8 mouse cellular contexts compared by ENCODE assay signal in the genomic region with DNA sequence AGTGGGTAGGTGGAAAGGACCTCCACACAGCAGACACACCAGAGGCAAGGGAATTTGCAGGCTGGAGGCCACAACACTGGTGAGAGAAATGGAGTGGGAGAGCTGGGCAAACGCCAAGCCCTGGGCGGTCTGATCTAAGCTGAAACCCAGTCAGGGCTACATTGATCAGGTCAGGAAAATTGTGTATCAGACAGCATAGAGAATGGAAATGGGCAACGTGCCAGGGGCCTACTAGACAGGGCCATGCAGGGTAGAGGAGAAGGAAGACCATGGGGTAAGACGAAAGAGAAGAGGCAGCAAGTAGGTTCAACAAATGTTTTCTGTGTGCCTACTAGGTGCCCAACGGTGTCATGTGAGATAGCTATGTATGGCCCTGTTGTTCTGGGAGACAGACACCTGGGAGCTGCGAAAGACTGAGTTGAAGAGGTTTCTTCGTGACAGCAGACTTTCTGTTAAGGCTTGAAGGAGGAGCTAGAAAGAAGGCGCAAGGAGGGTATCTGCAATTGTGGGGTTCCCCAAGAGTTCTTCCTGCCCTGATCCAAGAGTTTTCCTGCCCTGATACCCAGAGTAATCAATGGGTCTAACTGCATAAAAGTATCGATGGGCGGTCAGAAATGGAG. TPM values are rescaled to one million over a fixed set of nuclear protein-coding genes. Genes with fewer than 3 reads are reported as not detected.
DNase-seq lines count a peak whose midpoint lies in the region; ATAC-seq lines count a peak whose summit lies in the region.

No protein-coding gene starts in this region.

- ATAC-seq in hindbrain, embryonic 15.5 days (ENCODE audit: low FRiP score, low read depth): no peak
- no peak for ATAC-seq in liver, embryonic 13.5 days (ENCODE audit: low read depth)

- H3K4me2 ChIP-seq in hindbrain, embryonic 15.5 days: peak overlapping the region; percentile 78
- H3K4me2 ChIP-seq in liver, embryonic 13.5 days: peak overlapping the region; percentile 77

- peak overlapping the region; percentile 87 for H3K27ac ChIP-seq in hindbrain, embryonic 15.5 days (replicated peaks)
- H3K27ac ChIP-seq in liver, embryonic 13.5 days: no peak overlapping the region

- H3K9ac ChIP-seq in hindbrain, embryonic 15.5 days: peak overlapping the region; percentile 78
- peak overlapping the region; percentile 76 for H3K9ac ChIP-seq in liver, embryonic 13.5 days

- H3K36me3 ChIP-seq in hindbrain, embryonic 15.5 days: no peaks in the 10 kb centered on the region
- no peaks in the 10 kb centered on the region for H3K36me3 ChIP-seq in liver, embryonic 13.5 days
- H3K36me3 ChIP-seq in splenic B cell, adult 2 months (ENCODE audit: control insufficient read depth, insufficient read depth, low read length, poor library complexity, severe bottlenecking): no peaks in the 10 kb centered on the region

- H3K27me3 ChIP-seq in hindbrain, embryonic 15.5 days: no peaks in the 10 kb centered on the region
- peaks cover 12% of the 10 kb centered on the region; the same call in 1 of the 2 replicates for H3K27me3 ChIP-seq in liver, embryonic 13.5 days
- H3K27me3 ChIP-seq in splenic B cell, adult 2 months (ENCODE audit: control insufficient read depth, insufficient read depth, low read length, poor library complexity, severe bottlenecking): no peaks in the 10 kb centered on the region

- H3K4me1 ChIP-seq in hindbrain, embryonic 15.5 days (replicated peaks): peaks cover 27% of the 10 kb centered on the region
- peaks cover 28% of the 10 kb centered on the region for H3K4me1 ChIP-seq in liver, embryonic 13.5 days (replicated peaks)

- no peaks in the 10 kb centered on the region for H3K9me3 ChIP-seq in hindbrain, embryonic 15.5 days
- no peaks in the 10 kb centered on the region for H3K9me3 ChIP-seq in liver, embryonic 13.5 days (replicated peaks)

- 34% methylated on average over 10 of the region's 10 CpGs for WGBS in hindbrain, embryonic 15.5 days
- 38% methylated on average over 10 of the region's 10 CpGs for WGBS in liver, embryonic 13.5 days (ENCODE audit: insufficient replicate concordance)

- DNase-seq in adrenal gland, postnatal 10 days: peak; percentile 48
- DNase-seq in adrenal gland, postnatal 4 days (ENCODE audit: low spot score in 2 of 2): no peak
- DNase-seq in urinary bladder, postnatal 25 days (ENCODE audit: low spot score): peak; percentile 31
- DNase-seq in urinary bladder, postnatal 4 days (ENCODE audit: low spot score in 2 of 2): no peak
- DNase-seq in liver, embryonic 13.5 days: no peak
- peak; percentile 25 for DNase-seq in splenic B cell, adult 2 months (ENCODE audit: low read depth, low spot score)
- DNase-seq in thymus, postnatal 25 days: no peak

- peak overlapping the region; percentile 77 for H3K4me3 ChIP-seq in hindbrain, embryonic 15.5 days
- H3K4me3 ChIP-seq in liver, embryonic 13.5 days (replicated peaks): peak overlapping the region; percentile 80

RNA-seq across cellular contexts. Expression of a gene that starts 0.7 kb away (rescaled TPM):
- 10 to 100 TPM; 46.9 to 50.2 TPM for total RNA-seq in adrenal gland, postnatal 10 days (2021)
- total RNA-seq in adrenal gland, postnatal 4 days (2021): 10 to 100 TPM; 42.1 to 46.3 TPM
- polyA plus RNA-seq in hindbrain, embryonic 15.5 days (2015; fragmentation: Nextera tagmentation; extraction: Ambion mirVana): 52.3 and 60.9 TPM in 2 replicates
- 14.7 and 15.2 TPM in 2 replicates for polyA plus RNA-seq in liver, embryonic 13.5 days (2015; fragmentation: Nextera tagmentation; extraction: Ambion mirVana)

RNA-seq across cellular contexts. Expression of a gene that starts 11.7 kb away (rescaled TPM):
- 10 to 100 TPM; 13.2 to 23.1 TPM for total RNA-seq in adrenal gland, postnatal 10 days (2021)
- 10 to 100 TPM; 15.2 to 18.3 TPM for total RNA-seq in adrenal gland, postnatal 4 days (2021)
- polyA plus RNA-seq in hindbrain, embryonic 15.5 days (2015; fragmentation: Nextera tagmentation; extraction: Ambion mirVana): 13.7 and 14.4 TPM in 2 replicates
- 0.13 and 0.20 TPM in 2 replicates for polyA plus RNA-seq in liver, embryonic 13.5 days (2015; fragmentation: Nextera tagmentation; extraction: Ambion mirVana)

RNA-seq across cellular contexts. Expression of a gene that starts 35.0 kb away (rescaled TPM):
- total RNA-seq in adrenal gland, postnatal 10 days (2021): 10 to 100 TPM; 16.9 to 28.1 TPM
- total RNA-seq in adrenal gland, postnatal 4 days (2021): 10 to 100 TPM; 27.1 to 29.2 TPM
- polyA plus RNA-seq in hindbrain, embryonic 15.5 days (2015; fragmentation: Nextera tagmentation; extraction: Ambion mirVana): 53.0 and 56.6 TPM in 2 replicates
- polyA plus RNA-seq in liver, embryonic 13.5 days (2015; fragmentation: Nextera tagmentation; extraction: Ambion mirVana): 6.3 and 6.6 TPM in 2 replicates

RNA-seq across cellular contexts. Expression of a gene that starts 59.2 kb away (rescaled TPM):
- 10 to 100 TPM; 40.1 to 55.3 TPM for total RNA-seq in adrenal gland, postnatal 10 days (2021)
- 10 to 100 TPM; 81.9 to 82.9 TPM for total RNA-seq in adrenal gland, postnatal 4 days (2021)
- 49.3 and 51.3 TPM in 2 replicates for polyA plus RNA-seq in hindbrain, embryonic 15.5 days (2015; fragmentation: Nextera tagmentation; extraction: Ambion mirVana)
- 28.3 and 28.8 TPM in 2 replicates for polyA plus RNA-seq in liver, embryonic 13.5 days (2015; fragmentation: Nextera tagmentation; extraction: Ambion mirVana)

Comparison
In these comparisons a context has a peak if more than half of its experiments do, and no peak if none do; other contexts are left out.
1. DNase-seq: peak in adrenal gland, postnatal 10 days (single experiment), urinary bladder, postnatal 25 days (single experiment) and splenic B cell, adult 2 months (single experiment); none in adrenal gland, postnatal 4 days (0 of 2), urinary bladder, postnatal 4 days (0 of 2), liver, embryonic 13.5 days (single experiment) and thymus, postnatal 25 days (single experiment).